Mouse (Mus musculus) spleen, postnatal 10 days (tissue): ENCODE measurements at regions not wholly inside any gene's neighbourhood (a gene's known extent, or its start where the extent isn't known, plus 50 kb on each side); places are given as distances from the start of the nearest gene placed in this dataset.

Experiments used
- DNase-seq, 2 experiments: peaks; one replicate each; pipeline ENCODE4 v3.0.0; 2021 to 2022; ENCODE audit warnings: low spot score in 2 of 2

- DNase-seq: no peak
These were observed 53.0 kb upstream of the Cplx2 start for GRCm38 (mm10) chr13:54318161-54318560.

- no peak for DNase-seq
These were observed 52.5 kb upstream of the Cplx2 start for GRCm38 (mm10) chr13:54318601-54319000.

- no peak for DNase-seq
These were observed 50.9 kb upstream of the Cplx2 start for GRCm38 (mm10) chr13:54320212-54320611.

- no peak for DNase-seq
These were observed 50.1 kb upstream of the Cplx2 start for GRCm38 (mm10) chr13:54321011-54321410.
